Mouse (Mus musculus): ENCODE results near the gene Nlgn3. TPM values are rescaled to one million over a fixed set of nuclear protein-coding genes. Genes with fewer than 3 reads are reported as not detected.
A peak's percentile ranks its signal among the peaks of the same experiment; 100 is the strongest.
"Not testable (repeated sequence)": the region's sequence is repeated elsewhere in the genome, so short reads cannot be mapped to it uniquely, and the experiment has no call there.

Gene Nlgn3
- total and polyA plus RNA-seq, 2 experiments from 2014 or later, result 0.34 to 0.67 TPM

GRCm38 (mm10) chrX:101338666-101339065 lies 39.7 kb downstream of the Nlgn3 start:
- Histone ChIP-seq H3K36me3 (replicated peaks; ENCODE audit: control insufficient read depth, insufficient read depth, low read length) (no peaks in the 10 kb centered on the region), H3K27ac (ENCODE audit: low read depth) (no peak overlapping the region)
- WGBS, result 47% methylated on average over 4 of the region's 4 CpGs

GRCm38 (mm10) chrX:101342837-101343236 lies 43.9 kb downstream of the Nlgn3 start:
- not testable (repeated sequence) for H3K27me3 ChIP-seq (ENCODE audit: control insufficient read depth, insufficient read depth, low read length); H3K4me2 ChIP-seq (ENCODE audit: low read depth, low read length); H3K27ac ChIP-seq (ENCODE audit: low read depth); ATAC-seq (ENCODE audit: insufficient read depth, low read depth); H3K4me1 ChIP-seq (ENCODE audit: control insufficient read depth, insufficient read depth); H3K9ac ChIP-seq (replicated peaks; ENCODE audit: low read depth, low read length); H3K4me3 ChIP-seq (ENCODE audit: low read depth, low read length); DNase-seq (ENCODE audit: low spot score); H3K36me3 ChIP-seq (replicated peaks; ENCODE audit: control insufficient read depth, insufficient read depth, low read length); H3K9me3 ChIP-seq (replicated peaks; ENCODE audit: control insufficient read depth, low read length)
- WGBS, result 59% methylated on average over 2 of the region's 2 CpGs

More at GRCm38 (mm10) chrX:101338666-101339065, 39.7 kb downstream of the Nlgn3 start:
- TF ChIP-seq EP300 (IDR thresholded peaks at IDR 0.05; ENCODE audit: low read depth), result no peak
- TF ChIP-seq CTCF (IDR thresholded peaks at IDR 0.05; ENCODE audit: low read depth), result no peak
- no peaks in the 10 kb centered on the region for H3K9me3 ChIP-seq (replicated peaks; ENCODE audit: control insufficient read depth, low read length)
- DNase-seq (ENCODE audit: low spot score), result no peak
- H3K9ac ChIP-seq (replicated peaks; ENCODE audit: low read depth, low read length), result no peak overlapping the region
- no peaks in the 10 kb centered on the region for H3K27me3 ChIP-seq (ENCODE audit: control insufficient read depth, insufficient read depth, low read length)
- ATAC-seq (ENCODE audit: insufficient read depth, low read depth), result no peak
- H3K4me1 ChIP-seq (ENCODE audit: control insufficient read depth, insufficient read depth), result no peaks in the 10 kb centered on the region
- no peak overlapping the region for H3K4me3 ChIP-seq (ENCODE audit: low read depth, low read length)
- H3K4me2 ChIP-seq (ENCODE audit: low read depth, low read length), result no peak overlapping the region

- DNase-seq (ENCODE audit: low spot score), result no peak
- no peak overlapping the region for H3K4me2 ChIP-seq (ENCODE audit: low read depth, low read length)
- WGBS, result 85% methylated on average over 2 of the region's 2 CpGs
- no peak overlapping the region for H3K4me3 ChIP-seq (ENCODE audit: low read depth, low read length)
- H3K27ac ChIP-seq (ENCODE audit: low read depth), result no peak overlapping the region
- ATAC-seq (ENCODE audit: insufficient read depth, low read depth), result no peak
- no peaks in the 10 kb centered on the region for H3K36me3 ChIP-seq (replicated peaks; ENCODE audit: control insufficient read depth, insufficient read depth, low read length)
- TF ChIP-seq EP300 (IDR thresholded peaks at IDR 0.05; ENCODE audit: low read depth) (no peak), CTCF (IDR thresholded peaks at IDR 0.05; ENCODE audit: low read depth) (no peak)
- H3K9ac ChIP-seq (replicated peaks; ENCODE audit: low read depth, low read length), result no peak overlapping the region
- no peaks in the 10 kb centered on the region for H3K9me3 ChIP-seq (replicated peaks; ENCODE audit: control insufficient read depth, low read length)
- no peaks in the 10 kb centered on the region for H3K27me3 ChIP-seq (ENCODE audit: control insufficient read depth, insufficient read depth, low read length)
- H3K4me1 ChIP-seq (ENCODE audit: control insufficient read depth, insufficient read depth), result no peaks in the 10 kb centered on the region
Observed at GRCm38 (mm10) chrX:101345456-101345855, 46.5 kb downstream of the Nlgn3 start.

GRCm38 (mm10) chrX:101346475-101346874 lies 47.5 kb downstream of the Nlgn3 start:
- DNase-seq (ENCODE audit: low spot score), result no peak
- Histone ChIP-seq H3K4me3 (ENCODE audit: low read depth, low read length) (no peak overlapping the region), H3K36me3 (replicated peaks; ENCODE audit: control insufficient read depth, insufficient read depth, low read length) (no peaks in the 10 kb centered on the region), H3K9me3 (replicated peaks; ENCODE audit: control insufficient read depth, low read length) (no peaks in the 10 kb centered on the region), H3K27ac (ENCODE audit: low read depth) (no peak overlapping the region), H3K27me3 (ENCODE audit: control insufficient read depth, insufficient read depth, low read length) (no peaks in the 10 kb centered on the region), H3K4me1 (ENCODE audit: control insufficient read depth, insufficient read depth) (no peaks in the 10 kb centered on the region), H3K4me2 (ENCODE audit: low read depth, low read length) (no peak overlapping the region), H3K9ac (replicated peaks; ENCODE audit: low read depth, low read length) (no peak overlapping the region)
- TF ChIP-seq EP300 (IDR thresholded peaks at IDR 0.05; ENCODE audit: low read depth) (no peak), CTCF (IDR thresholded peaks at IDR 0.05; ENCODE audit: low read depth) (no peak)
- WGBS, result 39% methylated on average over 4 of the region's 4 CpGs
- ATAC-seq (ENCODE audit: insufficient read depth, low read depth), result no peak

GRCm38 (mm10) chrX:101351188-101351587 lies 52.2 kb downstream of the Nlgn3 start:
- Histone ChIP-seq H3K9ac (replicated peaks; ENCODE audit: low read depth, low read length) (no peak overlapping the region), H3K27me3 (ENCODE audit: control insufficient read depth, insufficient read depth, low read length) (no peaks in the 10 kb centered on the region), H3K4me3 (ENCODE audit: low read depth, low read length) (no peak overlapping the region), H3K27ac (ENCODE audit: low read depth) (no peak overlapping the region), H3K4me2 (ENCODE audit: low read depth, low read length) (no peak overlapping the region), H3K36me3 (replicated peaks; ENCODE audit: control insufficient read depth, insufficient read depth, low read length) (no peaks in the 10 kb centered on the region), H3K9me3 (replicated peaks; ENCODE audit: control insufficient read depth, low read length) (no peaks in the 10 kb centered on the region), H3K4me1 (ENCODE audit: control insufficient read depth, insufficient read depth) (no peaks in the 10 kb centered on the region)
- WGBS, result 31% methylated on average over 4 of the region's 4 CpGs
- DNase-seq (ENCODE audit: low spot score) (no peak), ATAC-seq (ENCODE audit: insufficient read depth, low read depth) (no peak)
- TF ChIP-seq EP300 (IDR thresholded peaks at IDR 0.05; ENCODE audit: low read depth) (no peak), CTCF (IDR thresholded peaks at IDR 0.05; ENCODE audit: low read depth) (no peak)

GRCm38 (mm10) chrX:101358902-101359301 lies 59.9 kb downstream of the Nlgn3 start:
- 51% methylated on average over 3 of the region's 4 CpGs for WGBS
- not testable (repeated sequence) for ATAC-seq (ENCODE audit: insufficient read depth, low read depth); H3K27ac ChIP-seq (ENCODE audit: low read depth); H3K4me2 ChIP-seq (ENCODE audit: low read depth, low read length); H3K36me3 ChIP-seq (replicated peaks; ENCODE audit: control insufficient read depth, insufficient read depth, low read length); H3K9ac ChIP-seq (replicated peaks; ENCODE audit: low read depth, low read length); DNase-seq (ENCODE audit: low spot score); H3K4me1 ChIP-seq (ENCODE audit: control insufficient read depth, insufficient read depth); H3K4me3 ChIP-seq (ENCODE audit: low read depth, low read length); H3K27me3 ChIP-seq (ENCODE audit: control insufficient read depth, insufficient read depth, low read length); H3K9me3 ChIP-seq (replicated peaks; ENCODE audit: control insufficient read depth, low read length)
- TF ChIP-seq CTCF (IDR thresholded peaks at IDR 0.05; ENCODE audit: low read depth), result 0 out of 2 replicates have a peak, but pooled peaks have one; percentile 3

Measured in heart, postnatal 0 days (tissue).